Mouse (Mus musculus) testis, adult 2 months (tissue): ENCODE data around the gene Sag.

Experiments
- CTCF ChIP-seq: fragments of 200-500 bp; IDR thresholded peaks from 2 replicates; pipeline ENCODE4 v1.5.1; 2012; ENCODE audit warnings: low read depth, mild to moderate bottlenecking, inconsistent platforms, low read length, moderate library complexity; ENCODE audit not compliant: control insufficient read depth, insufficient read depth, insufficient replicate concordance
- POLR2A ChIP-seq: fragments of 200-500 bp; IDR thresholded peaks from 2 replicates; pipeline ENCODE4 v1.6.1; 2012; ENCODE audit warnings: low read depth, mild to moderate bottlenecking, inconsistent platforms, low read length, moderate library complexity; ENCODE audit not compliant: control insufficient read depth

GRCm38 (mm10) chr1:87812061-87812460 lies 8.6 kb downstream of the Sag start:
- TF ChIP-seq POLR2A (no peak), CTCF (no peak)
